Mouse (Mus musculus) ES-E14 (cell line): ENCODE data around the gene Cpb2.

Experiments used
- CHD2 ChIP-seq: IDR thresholded peaks from 2 replicates; pipeline ENCODE4 v1.6.1; 2014; ENCODE audit warnings: mild to moderate bottlenecking, low read depth, low read length, inconsistent platforms
- MAFK ChIP-seq: IDR thresholded peaks from 2 replicates; pipeline ENCODE4 v1.6.1; 2014; ENCODE audit warnings: mild to moderate bottlenecking, low read depth, low read length, inconsistent platforms; ENCODE audit not compliant: insufficient read depth

DNA sequence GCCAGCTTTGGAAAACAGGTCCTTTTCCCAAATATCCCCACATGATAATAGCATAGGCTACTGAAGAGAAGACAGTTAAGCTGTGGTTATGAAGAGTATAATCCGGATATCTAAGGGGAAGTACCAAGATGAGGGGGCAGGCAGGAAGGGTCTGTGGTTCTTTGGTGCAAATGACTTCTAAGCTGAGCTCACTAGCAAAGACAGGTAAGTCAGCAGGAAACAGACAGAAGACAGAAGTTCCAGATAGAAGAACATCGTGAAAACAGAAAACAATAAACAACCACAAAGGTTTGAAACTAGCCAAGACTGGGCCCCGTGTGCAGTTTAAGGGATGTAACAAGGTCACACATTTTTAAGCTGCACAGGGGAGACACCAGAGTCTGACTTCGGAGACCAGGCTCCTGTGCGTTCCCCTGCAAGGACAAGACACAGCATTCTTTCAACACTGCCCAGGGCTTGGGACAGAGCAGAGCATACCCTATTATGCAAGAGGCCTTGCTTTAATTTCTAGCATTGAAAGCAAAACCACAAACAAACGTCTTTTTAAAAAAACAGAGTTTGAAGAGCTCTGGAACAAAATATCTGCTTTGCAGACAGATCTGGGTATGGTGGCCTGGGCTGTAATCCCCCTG is 14.5 kb upstream of the Cpb2 start:
- TF ChIP-seq MAFK (no peak), CHD2 (no peak)
